Mouse (Mus musculus): ENCODE data around the gene Krt23. TPM values are rescaled to one million over a fixed set of nuclear protein-coding genes. Genes with fewer than 3 reads are reported as not detected.
A peak's percentile ranks its signal among the peaks of the same experiment; 100 is the strongest.

The Krt23 gene
- total RNA-seq, 4 experiments from 2014 or later: not detected

DNA sequence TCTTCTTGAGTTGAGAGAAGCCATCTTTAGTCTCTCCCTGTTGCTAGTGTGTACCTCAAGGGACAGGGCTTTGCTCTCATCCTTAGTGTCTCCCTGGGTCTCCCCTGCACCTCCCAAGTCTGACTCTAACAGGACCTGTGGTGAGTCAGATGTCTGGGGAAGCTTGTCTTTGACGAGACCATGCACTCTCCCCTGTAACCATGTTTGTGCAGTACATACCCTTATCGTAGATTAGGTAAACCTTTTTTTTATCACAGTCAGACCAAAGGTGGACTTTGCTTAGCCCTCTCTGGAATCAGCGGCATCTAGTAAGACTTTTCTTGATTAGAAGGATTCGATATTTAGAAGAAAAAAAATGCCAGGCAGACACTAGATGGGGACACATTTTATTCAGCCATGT is 38.9 kb downstream of the Krt23 start:
- DNase-seq (ENCODE audit: low spot score in 2 of 2): no peak

- DNase-seq (ENCODE audit: low spot score in 2 of 2): no peak
Observed at GRCm38 (mm10) chr11:99448769-99449168, 44.2 kb downstream of the Krt23 start.

GRCm38 (mm10) chr11:99441220-99441619 is 51.7 kb downstream of the Krt23 start:
- no peak for DNase-seq (ENCODE audit: low spot score in 2 of 2)

DNA sequence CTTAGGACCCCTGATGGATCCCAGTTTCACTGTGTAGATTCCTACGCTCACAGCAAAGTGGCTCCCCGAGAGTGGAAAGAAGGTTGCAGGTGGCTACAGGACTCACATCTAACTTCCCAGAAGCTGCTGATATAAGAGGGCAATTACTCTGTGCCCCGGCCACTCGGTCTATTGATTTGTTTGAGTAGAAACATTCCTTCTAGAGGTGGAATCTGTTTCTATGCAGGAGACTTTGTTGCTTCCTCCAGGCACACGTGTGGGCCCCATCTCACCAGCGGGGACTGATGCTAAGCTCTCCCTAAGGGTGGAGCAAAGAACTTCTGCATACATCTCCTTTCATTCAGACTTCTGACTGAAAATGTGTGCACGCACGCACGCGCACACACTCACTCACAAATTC is 53.5 kb downstream of the Krt23 start:
- DNase-seq (ENCODE audit: low spot score in 2 of 2): no peak

DNA sequence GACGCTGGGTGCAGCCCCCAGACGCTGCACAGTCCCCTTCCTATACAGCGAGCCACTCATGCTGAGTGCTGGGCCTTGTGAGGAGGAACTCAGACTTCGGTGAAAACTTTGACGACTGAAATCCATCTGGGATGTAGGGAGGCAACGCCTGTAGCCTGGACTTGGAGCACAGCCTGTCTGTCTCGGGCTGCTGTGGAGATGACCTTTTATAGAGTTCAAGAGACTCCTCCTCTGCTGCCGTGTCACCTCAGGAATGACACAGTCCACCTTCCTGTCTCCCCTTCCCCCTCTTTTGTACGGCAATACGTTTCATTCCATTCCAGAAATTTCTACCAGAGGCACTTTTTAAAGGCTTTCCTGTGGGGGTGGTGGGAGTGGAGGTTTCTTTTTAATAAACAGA is 55.0 kb downstream of the Krt23 start, which contains the start of gene Krt20:
Krt20 (minus strand) TSS at position 179 of the 400 bp plus-strand sequence.
- no peak for DNase-seq (ENCODE audit: low spot score in 2 of 2)

DNA sequence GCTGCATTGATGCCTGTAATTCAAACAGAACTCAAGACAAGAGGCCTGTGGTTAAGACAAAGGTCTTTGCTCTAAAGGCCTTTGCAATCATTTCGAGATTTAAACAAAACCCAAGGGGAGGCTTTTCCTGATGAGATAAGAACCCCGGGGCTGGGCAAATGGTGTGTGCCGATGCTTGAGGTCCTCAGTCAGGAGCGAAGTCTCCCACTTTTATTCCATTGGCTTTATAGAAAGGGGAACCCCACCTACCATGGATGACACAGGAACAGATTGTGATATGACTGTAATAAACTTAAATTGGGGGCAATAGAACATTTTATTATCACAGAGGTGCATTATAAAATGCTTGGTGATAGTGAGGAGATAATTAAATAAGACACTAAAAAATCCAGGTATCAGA is 56.3 kb downstream of the Krt23 start:
- no peak for DNase-seq (ENCODE audit: low spot score in 2 of 2)

DNA sequence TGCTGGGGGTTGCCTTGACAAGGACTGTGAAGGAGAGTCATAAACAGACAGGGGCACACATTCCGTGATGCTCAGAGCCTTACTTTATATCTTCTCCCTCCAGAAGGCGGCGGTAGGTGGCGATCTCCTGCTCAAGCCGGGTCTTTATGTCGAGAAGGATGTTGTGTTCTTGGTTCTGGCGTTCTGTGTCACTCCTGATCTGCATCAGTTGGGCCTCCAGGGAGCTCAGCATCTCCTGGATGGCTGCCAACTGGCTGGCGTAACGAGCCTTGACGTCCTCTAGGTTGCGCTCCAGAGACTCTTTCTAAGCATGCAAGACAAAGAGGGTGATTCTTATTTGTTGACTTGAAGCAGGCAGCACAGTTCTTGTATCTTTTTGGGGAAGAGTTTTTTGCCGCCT is 62.3 kb downstream of the Krt23 start:
- peak in 1 of 2 experiments; percentile 17 for DNase-seq (ENCODE audit: low spot score in 2 of 2)

Other genes with a start within 250 kb of the Krt23 start
- 10 to 100 TPM; 23.4 to 28.0 (median 26.3) TPM for gene Krt222, start 249.1 kb downstream of the Krt23 start, total RNA-seq (2022)
- not detected for gene Krt24, start 207.9 kb downstream of the Krt23 start, total RNA-seq (2022)
- not detected for gene Krt25, start 170.2 kb downstream of the Krt23 start, total RNA-seq (2022)
- gene Krt26, start 155.2 kb downstream of the Krt23 start, total RNA-seq (2022): not detected
- not detected for gene Krt27, start 142.0 kb downstream of the Krt23 start, total RNA-seq (2022)
- under 1 TPM in 2 of 4 experiments, not detected in 2; 0.38 to 0.52 TPM for gene Krt28, start 118.2 kb downstream of the Krt23 start, total RNA-seq (2022)
- gene Krt10, start 103.8 kb downstream of the Krt23 start, total RNA-seq (2022): 10 to 100 TPM; 10.4 to 12.6 (median 11.0) TPM
- gene Krt12, start 70.9 kb downstream of the Krt23 start, total RNA-seq (2022): 1 to 10 TPM in 3 of 4 experiments, under 1 TPM in 1; 0.85 to 1.7 (median 1.5) TPM
- not detected for gene Krt20, start 55.0 kb downstream of the Krt23 start, total RNA-seq (2022)
- gene Krt39, start 28.2 kb upstream of the Krt23 start, total RNA-seq (2022): not detected
- gene Krt40, start 50.0 kb upstream of the Krt23 start, total RNA-seq (2022): not detected
- not detected for gene Krtap3-3, start 57.7 kb upstream of the Krt23 start, total RNA-seq (2022)
- not detected for gene Krtap3-2, start 63.7 kb upstream of the Krt23 start, total RNA-seq (2022)
- not detected for gene Gm11939, start 66.3 kb upstream of the Krt23 start, total RNA-seq (2022)
- not detected for gene Krtap3-1, start 73.5 kb upstream of the Krt23 start, total RNA-seq (2022)
- gene Krtap1-5, start 87.9 kb upstream of the Krt23 start, total RNA-seq (2022): not detected
- not detected for gene Krtap1-4, start 90.5 kb upstream of the Krt23 start, total RNA-seq (2022)
- not detected for gene Krtap1-3, start 98.2 kb upstream of the Krt23 start, total RNA-seq (2022)
- not detected for gene Krtap9-3, start 105.0 kb upstream of the Krt23 start, total RNA-seq (2022)
- not detected for gene Gm11938, start 110.2 kb upstream of the Krt23 start, total RNA-seq (2022)
- not detected for gene Gm11937, start 117.1 kb upstream of the Krt23 start, total RNA-seq (2022)
- not detected for gene Krtap2-4, start 121.7 kb upstream of the Krt23 start, total RNA-seq (2022)
- not detected for gene Gm11562, start 127.3 kb upstream of the Krt23 start, total RNA-seq (2022)
- not detected for gene Krtap4-1, start 135.1 kb upstream of the Krt23 start, total RNA-seq (2022)
- not detected for gene Krtap4-2, start 141.9 kb upstream of the Krt23 start, total RNA-seq (2022)
- gene Krtap4-7, start 151.0 kb upstream of the Krt23 start, total RNA-seq (2022): not detected
- gene Gm11555, start 157.1 kb upstream of the Krt23 start, total RNA-seq (2022): not detected
- gene Gm11563, start 165.8 kb upstream of the Krt23 start, total RNA-seq (2022): not detected
- not detected for gene Krtap4-6, start 172.8 kb upstream of the Krt23 start, total RNA-seq (2022)
- not detected for gene Gm14190, start 197.6 kb upstream of the Krt23 start, total RNA-seq (2022)
- not detected for gene Gm14180, start 241.2 kb upstream of the Krt23 start, total RNA-seq (2022)

Measured in layer of hippocampus, adult 8-10 months (tissue).